Mouse (Mus musculus): ENCODE measurements around the gene Prok2.

DNA sequence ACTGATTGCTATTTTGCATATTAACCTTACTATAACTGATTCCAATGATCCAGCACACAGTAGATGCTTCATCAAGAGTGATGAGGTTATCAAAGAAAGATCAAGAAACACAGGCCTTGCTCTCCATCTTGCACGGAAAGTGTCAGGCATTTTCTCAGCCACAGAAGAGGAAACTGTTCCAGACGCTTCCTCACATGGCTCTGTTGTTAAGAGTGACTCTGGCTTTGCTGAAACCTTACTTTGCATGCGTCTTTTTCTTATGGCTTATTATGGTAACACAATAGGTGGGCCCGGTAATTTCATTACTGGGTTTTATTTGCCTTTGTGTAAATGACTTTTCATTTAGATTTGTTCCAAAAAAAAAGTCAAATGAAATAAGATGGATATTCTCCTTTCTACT, 5.7 kb upstream of the Prok2 start:
- TF ChIP-seq GATA1 (IDR thresholded peaks at IDR 0.05; ENCODE audit: low read length), result no peak
- no peak for TF ChIP-seq TAL1 (IDR thresholded peaks at IDR 0.05; ENCODE audit: low read length)
